Mouse (Mus musculus): ENCODE results near the gene Utrn.

DNA sequence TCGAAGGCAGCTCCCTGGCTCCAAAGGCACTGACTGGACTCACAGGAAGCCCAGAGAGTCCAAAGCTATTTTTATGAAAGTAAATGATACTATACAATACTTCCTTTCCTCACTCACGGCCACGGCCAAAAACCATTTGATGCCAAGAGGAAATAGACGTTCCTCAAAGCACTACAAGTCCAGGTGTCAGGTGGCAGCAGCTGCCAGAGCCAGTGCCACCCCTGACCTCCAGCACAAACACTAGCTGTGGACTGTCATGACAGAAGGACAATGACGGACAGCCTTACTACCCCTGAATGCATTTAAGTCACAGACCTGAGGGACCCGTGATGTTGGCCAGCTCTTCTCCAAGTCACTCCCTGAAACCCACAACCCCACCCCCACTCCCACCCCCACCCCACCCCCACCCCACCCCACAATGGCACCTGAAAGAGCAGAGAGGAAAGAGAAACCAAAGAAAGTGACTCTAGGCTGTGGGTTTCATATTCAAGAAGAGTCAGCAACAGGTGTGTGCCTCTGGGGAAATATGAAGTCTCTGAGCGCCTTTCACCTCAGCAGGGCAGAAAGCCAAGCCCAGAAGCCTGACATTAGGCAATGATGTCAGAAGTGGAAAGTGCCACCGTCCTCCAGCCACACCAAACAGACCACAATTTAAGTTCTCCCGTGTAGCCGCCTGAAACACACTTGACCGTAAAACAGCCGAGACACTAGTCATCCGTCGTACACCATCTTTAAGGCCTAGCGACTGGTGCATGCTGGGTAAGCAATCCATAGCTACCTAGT is 45.5 kb downstream of the Utrn start:
- TF ChIP-seq POLR2A (IDR thresholded peaks at IDR 0.05; ENCODE audit: borderline replicate concordance, low read depth, low read length) (no peak), CTCF (IDR thresholded peaks at IDR 0.05; ENCODE audit: low read depth, low read length) (no peak)

All from bone marrow macrophage, adult 2 months (primary cell).